Mouse (Mus musculus) kidney, adult 9 months (tissue): ENCODE data around the gene Nup214.

Experiments
- DNase-seq: peaks from one replicate; pipeline ENCODE4 v3.0.0; 2022

The Nup214 gene

DNA sequence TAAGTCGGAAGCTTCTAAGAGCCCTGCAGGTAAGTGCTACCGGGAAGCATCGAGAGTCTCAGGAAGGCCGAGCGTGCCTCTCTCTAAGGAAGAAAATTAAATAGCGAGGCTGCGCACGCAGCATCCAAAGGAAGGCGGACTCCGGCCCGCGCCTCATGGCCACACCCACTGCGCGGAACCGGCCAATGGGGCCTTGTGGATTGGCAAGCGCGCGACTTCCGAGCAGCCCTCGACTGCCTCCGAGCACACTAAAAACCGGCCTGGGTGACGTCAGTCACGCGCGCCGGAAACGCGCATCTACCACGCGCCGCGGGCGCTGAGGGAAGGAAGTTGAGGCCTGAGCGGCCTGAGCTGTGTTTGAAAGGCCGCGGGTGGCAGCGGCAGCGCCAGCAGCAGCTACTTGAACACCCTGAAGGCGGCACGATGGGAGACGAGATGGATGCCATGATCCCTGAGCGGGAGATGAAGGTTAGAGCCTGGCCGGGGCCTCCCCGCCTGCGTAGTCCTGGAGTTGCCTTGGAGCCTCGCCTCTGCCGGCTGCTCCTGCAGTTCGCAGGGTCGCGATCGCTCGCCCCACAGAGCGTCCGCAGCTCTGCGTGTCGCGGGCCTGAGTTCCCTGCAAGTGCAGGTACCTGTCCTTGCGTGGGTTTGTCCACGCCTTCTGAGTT lies at the start of gene Nup214:
Gene Nup214 (plus strand): TSS at position 296 of the 668 bp plus-strand sequence.
- peak; percentile 99 for DNase-seq

DNA sequence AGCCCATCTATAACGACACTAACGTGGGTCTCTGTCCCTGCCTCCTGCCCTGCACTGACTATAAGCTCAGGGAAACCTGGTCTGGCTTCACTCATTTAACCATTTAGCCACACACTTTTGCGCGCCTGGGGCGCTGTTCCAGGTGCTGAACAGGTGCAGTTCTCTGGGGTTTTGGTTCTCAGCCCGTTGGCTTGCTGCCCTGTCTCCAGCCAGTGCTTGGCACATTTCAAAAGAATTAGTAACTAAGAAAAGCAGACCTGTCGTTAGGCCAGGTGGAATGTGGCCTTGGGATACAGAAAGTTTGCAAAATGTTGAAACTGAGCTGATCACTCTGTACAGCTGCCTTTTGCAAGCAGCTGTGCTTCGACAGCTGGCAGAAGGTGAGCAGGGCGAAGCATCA lies 49.4 kb upstream of the Nup214 start:
- DNase-seq = peak; percentile 96

DNA sequence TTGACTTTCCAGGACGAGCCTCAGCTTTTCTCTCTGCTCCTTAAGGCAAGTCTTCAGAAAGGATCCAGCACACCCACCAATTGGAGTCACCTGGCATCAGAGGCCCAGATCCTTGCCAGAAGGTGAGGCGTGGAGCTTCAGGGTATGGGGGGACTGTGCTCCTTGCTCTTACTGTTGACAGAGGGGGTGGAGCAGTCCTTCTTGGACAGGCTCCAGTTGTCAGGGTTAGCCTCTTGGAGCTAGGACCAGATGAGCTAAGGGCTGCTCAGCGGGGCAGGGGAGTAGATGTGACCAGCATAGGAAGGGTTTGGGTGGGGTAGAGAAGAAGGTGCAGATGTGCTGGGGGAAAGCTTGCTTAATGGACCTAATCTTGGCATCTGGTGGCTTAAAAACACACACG lies 48.3 kb upstream of the Nup214 start:
- DNase-seq = peak; percentile 33

DNA sequence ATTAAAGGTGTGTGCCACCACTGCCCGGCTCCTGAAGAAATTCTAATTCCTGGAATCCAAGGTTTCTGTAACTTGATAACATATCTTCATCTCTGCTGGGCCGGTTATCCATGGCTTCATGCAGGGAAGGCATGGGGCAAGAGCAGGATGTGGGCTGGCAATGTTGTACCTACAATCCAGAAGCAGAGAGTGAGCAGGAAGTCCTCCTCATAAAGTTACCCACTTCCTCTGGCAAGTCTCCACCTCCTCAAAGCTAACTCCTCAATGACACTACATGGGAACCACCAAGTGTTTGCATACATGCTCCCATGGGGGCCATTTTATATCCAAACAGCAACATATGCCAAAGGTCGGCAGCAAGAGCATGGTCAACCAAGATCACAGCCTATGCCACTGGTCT lies 44.6 kb upstream of the Nup214 start:
- DNase-seq = no peak

DNA sequence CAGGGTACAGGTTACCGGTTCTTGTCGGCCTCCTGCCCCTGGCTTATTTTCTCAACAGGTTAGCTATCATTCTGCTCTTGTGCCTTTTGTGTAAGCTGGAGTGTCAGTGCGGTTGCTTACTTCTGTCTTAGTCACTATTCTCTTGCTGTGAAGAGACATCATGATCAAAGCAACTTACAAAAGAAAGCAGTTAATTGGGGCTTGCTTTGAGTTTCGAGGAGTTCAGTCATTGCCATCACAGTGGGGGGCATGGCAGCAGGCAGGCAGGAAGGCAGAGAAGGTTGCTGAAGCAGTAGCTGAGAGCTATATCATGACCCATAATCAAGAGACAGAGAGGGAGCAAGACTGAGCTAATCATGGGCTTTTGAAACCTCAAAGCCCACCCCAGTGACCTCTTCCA lies 39.7 kb upstream of the Nup214 start:
- DNase-seq = no peak

DNA sequence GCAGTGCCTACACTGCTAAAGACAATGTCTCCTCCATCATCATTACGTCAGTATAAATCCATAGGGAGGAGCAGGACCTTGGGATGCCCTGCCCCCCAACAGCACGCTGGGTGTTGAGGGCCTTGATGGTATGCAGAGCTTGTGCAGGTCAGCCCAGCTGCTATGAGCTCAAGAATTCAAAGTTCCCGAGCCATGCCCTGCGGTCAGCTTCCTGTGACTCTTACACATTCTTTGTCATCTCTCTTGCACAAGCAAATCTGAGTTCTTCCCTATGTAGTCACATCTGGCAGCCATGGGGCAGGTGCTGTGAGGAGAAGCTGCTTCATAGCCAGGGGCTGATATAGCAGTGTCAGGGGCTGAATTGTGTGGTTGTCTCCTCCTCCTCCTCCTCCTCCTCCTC lies 39.2 kb upstream of the Nup214 start:
- no peak for DNase-seq

DNA sequence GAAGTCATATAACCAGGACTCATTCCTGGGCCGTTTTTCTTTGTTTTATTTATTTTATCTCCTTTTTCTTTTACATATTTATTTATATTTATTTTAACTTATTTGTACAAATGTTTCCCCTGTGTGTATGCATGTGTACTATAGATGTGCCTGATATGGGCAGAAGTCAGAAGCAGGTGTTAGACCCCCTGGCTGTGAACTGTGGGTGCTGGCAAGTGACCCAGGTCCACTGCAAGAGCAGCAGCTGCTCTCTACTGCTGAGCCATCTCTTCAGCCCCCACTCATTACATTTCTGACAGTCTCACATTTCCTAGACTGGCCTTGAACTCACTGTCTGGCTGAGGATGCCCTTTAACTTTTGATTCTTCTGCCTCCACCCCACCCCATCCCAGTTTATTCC lies 35.9 kb upstream of the Nup214 start:
- no peak for DNase-seq

DNA sequence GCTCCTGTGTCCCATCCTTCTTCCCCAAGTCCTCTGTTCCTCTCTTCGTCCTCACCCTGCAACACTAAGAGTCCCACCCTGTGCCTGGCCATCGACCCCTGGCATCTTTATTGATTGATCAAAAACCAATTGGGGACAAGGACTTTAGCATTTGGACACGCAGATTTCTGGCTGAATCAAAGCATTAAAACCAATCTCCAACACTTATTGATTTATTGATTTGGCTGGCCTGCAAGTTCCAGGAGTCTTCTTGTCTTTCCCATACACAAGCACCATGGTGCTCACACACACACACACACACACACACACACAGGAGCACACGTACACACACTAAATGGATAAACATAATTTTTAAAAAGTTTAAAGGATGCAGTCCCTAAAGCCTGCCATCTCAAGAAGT lies 31.2 kb upstream of the Nup214 start:
- no peak for DNase-seq

DNA sequence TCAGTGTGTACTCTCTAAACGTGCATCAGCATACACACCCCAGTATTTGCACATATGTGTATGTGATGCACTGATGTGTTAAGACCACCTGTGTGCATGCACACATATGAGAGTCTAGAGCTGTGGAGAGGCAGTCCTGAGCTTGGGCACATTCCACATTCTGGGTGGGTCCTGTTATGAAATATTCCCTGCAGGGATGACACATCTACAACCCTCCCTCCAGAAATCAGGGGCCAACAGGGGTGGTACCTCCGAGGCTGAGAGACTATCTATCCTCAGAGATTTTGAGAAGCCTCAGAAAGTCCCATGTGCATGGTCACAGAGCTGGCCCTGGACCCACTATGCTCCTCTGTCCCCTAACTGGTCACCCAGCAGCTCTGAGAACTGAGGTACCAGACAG lies 28.7 kb upstream of the Nup214 start:
- no peak for DNase-seq

DNA sequence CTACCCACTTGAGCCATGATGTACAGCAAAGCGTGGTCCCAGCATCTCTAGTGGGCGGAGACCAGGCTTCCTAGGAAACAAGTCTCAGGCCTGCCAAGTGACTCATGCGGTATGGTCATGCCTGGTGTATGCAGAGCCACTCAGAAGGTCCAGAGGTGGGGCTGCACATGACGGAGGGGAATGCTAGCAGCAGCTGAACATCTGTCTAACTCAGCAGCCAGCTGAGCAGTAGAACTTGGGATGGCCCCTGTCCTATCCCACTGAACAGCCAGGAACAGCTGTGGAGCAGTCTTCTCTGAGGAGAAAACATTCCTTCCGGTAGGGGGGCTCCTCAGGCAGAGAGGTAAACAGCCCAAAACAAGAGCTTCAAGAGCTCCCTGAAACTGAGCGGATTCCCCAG lies 25.8 kb upstream of the Nup214 start:
- no peak for DNase-seq

DNA sequence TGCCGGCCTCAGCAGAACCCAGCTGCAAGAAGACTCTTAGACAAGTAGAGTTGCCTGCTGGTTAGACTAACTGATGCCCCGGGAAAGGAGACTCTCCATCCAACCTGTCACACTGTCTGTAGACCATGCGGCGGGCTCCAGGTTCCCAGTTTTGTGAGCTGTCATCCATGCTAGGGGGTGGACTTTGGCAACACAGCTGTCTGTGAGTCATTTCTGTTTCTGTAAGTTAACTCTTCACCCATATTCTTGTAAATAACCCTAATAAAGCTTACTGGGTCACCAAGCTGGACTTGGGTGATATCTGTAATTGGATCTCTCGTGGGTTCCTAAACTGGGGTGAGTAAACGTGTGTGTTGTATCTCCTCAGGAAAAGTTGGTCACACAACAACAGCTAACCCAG lies 25.4 kb upstream of the Nup214 start:
- no peak for DNase-seq

DNA sequence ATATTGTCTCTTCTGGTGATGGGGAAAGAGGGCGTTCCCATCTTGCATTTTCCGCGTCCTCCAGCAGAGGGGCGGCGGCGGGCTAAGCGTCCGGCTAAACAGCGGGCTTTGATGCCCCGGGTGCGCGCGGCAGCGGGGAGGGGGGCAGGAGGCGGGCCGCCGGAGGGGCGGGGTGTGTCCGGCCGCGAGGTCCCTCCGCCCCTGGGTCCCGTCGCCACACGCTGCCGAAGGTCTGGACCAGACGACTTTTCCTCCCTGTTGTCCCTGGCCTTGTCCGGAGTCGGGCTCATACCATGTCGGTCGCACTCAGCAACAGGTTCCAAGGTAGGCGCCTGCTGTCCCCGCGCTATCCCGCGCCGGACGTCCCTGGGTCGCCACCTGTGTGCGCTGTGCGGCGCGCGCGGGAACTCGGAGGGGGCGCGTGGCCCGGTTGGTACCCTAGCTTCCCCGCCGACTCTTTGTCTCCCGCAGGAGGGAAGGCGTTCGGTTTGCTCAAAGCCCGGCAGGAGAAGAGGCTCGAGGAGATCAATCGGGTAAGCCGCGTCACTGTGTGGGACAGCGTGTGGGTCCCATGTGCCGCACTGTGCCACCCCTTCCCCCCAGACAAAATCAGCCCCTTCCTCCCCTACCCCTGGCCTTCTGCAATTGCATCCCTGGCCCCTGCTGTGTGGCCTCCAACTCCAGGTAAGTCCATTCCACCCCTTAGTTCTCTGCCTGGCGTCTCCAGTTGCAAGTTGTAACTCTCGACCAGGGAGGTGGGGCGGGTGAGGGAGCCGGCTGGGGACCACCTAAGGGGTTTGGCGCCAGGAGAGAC lies 24.0 kb upstream of the Nup214 start, which contains the start of gene Aif1l:
Gene Aif1l (plus strand): TSS at position 82 of the 814 bp plus-strand sequence.
- no peak for DNase-seq

DNA sequence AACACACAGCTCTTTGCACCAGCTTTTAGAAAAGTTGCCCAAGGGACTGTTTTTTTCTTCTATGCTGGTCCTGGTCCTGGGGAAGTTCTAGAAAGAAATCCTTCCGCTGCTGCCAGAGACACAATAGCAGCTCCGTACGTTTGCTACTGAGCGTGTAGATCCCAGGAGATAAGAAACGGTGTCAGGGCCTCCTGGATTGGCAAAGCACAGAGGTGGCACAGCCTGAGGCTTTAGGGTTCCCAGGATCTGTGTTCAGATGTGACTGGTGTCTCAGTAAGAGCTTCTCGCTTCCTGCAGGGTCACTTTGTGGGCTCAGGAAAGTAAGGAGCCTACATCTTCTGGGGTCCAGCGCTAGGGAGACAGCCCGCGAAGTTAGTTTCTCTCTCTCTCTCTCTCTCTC lies 23.3 kb upstream of the Nup214 start:
- DNase-seq = no peak

DNA sequence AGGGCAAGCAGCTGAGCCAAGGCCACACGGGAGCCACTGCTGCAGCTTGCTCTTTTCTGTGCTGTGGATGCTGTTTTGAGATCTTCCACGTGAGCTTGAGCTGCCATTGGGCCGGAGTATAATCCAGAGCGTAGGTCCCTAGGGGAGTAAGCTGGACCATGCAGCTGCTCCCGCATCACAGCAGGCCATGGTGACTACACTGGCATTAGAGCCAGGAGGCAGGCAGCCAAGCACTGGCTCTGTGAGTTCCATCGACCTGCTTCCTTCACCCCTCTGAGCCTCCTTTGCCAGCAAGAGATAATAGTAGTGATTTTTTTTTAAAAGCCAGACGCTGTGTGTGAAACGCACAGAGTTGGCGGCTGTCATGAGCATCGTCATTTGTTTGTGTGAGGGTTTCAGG lies 22.0 kb upstream of the Nup214 start:
- DNase-seq = no peak

DNA sequence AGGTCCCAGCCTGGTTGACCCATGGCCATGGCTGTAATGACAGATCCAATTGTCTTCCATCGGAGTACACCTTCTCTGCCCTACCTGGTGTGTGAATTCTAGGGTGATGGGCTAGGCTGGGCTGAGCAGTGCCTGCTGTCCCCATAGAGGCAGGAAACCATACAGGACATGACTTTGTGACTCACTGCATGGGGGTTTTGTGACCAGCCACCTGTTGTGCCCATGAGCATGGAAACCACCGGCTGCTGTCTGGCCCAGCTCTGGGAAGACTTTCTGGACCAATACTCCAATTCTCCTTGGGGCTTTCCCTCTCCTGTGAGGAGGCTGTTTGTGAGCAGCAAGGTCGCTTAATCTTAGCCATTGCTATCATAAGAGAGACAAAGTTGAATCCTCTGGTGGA lies 21.5 kb upstream of the Nup214 start:
- DNase-seq = no peak

DNA sequence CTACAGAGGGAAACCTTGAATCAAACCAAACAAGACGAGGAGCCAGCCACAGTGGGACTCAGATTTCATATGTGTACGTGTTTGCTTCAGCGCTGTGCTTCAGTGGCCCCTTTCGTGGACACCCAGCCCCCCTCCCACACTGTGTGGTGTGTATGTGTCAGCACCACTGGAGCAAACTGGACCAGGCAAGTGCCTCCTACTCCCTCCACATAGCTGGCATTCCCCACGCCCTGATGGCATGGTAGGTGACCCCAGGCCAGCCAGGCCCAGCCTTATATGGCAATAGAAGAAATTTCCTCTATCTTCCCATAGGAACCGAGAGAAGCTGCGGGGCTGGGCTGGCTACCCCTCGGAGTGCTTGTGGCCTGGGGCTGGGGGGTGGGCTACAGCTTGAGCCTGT lies 20.5 kb upstream of the Nup214 start:
- DNase-seq = peak; percentile 63

DNA sequence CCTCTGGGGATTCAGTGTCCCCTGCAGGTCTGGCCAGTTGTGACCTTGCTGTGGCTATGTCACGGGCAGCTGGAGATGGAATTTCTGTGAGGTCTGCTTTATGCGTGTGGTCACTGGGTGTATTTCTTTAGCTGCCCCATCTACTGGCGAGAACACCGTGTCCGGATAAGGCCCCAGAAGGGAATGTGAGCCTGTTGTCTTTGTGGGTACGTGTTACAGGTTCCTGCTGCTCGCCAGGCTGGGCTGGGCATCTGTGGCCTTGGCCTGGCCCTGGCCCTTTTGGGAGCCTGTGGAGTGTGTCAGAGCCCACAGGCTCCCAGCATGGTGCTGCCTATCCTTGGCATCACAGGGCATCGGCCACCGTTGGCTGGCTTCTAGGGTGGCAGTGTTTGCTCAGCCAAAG lies 19.5 kb upstream of the Nup214 start:
- peak; percentile 74 for DNase-seq

DNA sequence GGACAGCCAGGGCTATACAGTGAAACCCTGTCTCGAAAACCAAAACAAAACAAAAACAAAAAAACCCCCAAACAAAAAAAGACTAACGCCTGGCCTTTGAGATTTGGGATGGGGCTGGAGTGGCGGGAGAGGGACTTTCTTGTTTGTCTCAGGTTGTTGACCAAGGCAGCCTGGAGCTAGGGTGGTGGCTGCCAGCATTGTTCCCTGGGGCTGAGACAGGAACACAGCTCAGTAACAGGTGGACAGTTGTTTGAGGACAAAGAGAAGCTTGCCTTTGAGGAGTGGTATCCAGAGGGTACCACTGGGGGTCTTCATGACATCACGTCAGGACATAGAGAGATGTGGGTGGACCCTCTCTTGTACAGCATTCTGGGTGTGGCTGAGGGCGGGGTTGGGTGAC lies 18.6 kb upstream of the Nup214 start:
- DNase-seq = no peak

DNA sequence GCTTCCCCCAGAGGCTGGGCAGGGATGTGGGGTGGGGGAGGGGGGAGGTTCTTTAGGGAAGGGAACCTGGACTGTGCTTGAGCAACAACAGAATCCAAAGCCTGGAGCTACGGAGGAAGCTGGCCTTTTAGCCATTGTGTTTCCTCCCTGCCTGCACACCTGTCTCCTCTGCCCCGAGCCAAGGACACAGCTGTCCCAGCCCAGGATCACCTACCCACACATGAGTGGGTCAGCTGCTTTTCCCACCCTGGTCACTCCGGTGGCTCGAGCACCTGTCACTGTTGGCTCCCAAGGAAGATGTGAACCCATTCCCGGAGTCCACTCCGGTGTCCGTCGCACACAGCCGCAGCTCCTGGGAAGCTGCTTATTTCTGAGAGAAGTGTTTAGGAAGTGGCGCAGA lies 17.0 kb upstream of the Nup214 start:
- DNase-seq = no peak

DNA sequence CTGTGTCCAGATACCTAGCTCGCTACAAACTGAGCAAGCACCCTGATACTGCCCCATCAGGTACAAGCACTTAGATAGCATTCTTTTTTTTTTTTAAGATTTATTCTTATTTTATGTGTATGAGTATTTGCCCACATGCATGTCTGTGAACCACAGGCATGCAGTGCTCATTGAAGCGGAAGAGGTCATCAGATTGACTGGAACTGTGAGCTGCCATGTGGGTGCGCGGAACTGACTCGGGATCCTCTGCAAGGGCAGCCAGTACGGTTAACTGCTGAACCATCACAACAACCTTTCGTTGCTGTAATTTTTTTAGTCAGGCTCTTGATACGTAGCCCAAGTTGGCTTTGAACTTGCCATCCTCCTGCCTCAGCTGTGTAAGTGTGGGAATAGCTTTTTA lies 13.2 kb upstream of the Nup214 start:
- DNase-seq = no peak

DNA sequence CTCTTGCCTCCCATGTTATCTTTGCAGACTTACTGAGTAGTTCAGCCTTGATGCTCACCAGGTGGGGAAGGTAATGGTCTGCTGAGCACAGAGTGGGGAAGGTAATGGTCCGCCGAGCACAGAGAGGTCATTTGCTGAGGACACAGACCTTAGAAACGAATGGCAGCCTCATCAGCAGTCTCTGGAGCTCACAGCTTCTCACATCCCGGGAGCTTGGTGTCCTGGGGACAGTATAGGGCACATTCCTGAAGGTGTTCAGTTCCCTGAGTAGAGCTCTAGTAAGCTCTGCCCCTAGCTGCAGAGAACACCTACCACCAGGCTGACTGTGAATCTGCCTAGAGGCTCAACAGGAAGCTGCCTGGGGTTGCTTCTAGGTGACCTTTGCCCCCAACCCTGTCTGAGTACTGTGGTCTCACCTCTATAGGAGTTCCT lies 12.4 kb upstream of the Nup214 start:
- DNase-seq = peak; percentile 68

DNA sequence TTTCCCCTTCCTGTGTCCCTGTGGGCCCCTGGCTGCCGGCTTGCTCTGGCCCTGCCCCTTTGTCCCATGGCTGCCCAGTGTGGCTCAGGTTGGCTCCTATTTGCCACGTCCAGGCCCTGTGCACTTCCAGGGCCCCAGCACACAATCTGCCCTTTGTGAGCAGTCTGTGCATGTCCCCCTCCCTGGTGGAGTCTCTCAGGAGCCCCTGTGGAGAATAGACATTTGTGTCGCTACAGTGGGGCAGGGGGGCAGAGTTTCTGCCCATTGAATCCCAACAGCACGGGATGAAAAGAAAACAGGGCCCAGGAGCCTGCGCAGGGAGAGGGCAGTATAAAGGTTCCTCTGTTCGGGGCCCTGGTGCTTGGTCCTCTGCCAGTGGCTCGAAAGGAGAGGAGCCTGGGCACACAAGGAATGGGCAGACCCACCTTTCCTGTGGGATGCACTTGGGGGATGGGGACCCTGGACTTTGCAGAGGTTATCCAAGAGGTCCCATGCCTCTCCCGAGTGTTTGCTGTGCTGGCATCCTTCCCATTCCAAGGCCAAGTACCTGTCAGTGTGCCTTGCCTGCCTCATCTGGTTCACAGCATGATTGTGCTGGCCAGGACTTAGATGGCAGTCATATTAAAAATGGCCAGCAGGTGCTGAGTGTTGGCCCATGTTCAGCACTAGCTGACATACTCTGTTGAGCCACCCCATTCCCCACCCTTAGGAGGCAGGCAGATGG lies 11.6 kb upstream of the Nup214 start:
- DNase-seq = peak; percentile 64

DNA sequence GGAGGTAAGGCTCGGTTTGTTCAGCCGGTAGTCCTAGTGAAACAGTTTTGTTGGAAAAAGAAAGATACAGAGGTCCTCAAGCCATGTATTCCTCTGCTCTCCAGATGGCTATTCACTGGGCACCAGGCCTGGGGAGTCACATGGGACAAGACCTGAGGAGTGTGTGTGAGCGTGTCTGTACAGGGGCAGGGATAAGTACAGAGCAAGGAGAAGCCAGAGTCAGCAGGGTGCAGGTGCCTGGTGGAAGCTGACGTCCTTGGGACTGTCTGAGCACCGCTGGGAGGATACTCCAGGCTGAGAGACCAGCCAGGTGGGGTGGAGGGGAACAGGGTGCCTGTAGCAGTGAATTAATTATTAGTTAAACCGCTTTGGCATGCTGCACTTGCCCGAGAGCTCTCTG lies 10.7 kb upstream of the Nup214 start:
- DNase-seq = peak; percentile 86

DNA sequence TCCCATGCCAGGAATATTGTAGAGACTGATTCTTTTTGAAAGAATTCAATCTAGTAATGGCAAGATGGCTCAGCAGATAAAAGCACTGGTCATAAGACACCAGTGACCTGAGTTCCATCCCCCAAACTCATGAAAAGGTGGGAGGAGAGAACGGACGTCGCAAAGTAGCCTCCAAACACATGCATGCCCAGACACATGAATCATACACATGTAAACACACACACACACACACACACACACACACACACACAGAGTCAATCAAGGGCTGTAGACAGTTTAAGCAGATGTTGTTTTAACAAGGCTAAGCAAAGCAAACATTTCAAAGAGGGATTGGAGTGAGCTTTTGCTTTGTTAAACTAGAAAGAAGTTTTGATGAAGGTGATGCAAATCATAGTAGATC lies 10.0 kb upstream of the Nup214 start:
- no peak for DNase-seq
